Comparison of ENCODE assay signal across 9 mouse cellular contexts in genomic region chr11:117395228-117395627, GRCm38 (mm10).
DNase-seq lines count a peak whose midpoint lies in the region; ATAC-seq lines count a peak whose summit lies in the region.
"Had no signal": no experiment of that assay in that cellular context is flagged by ENCODE, and none has a peak within 500 bp of the region (broad histone marks: within the 10 kb centered on the region; RNA-seq: fewer than 3 reads in every experiment).

No protein-coding gene starts in this region.

- WGBS in heart, embryonic 12.5 days = 5% methylated on average over 9 of the region's 9 CpGs
- 2% methylated on average over 9 of the region's 9 CpGs for WGBS in forebrain, embryonic 13.5 days
- WGBS in limb, embryonic 15.5 days = 11% methylated on average over 9 of the region's 9 CpGs

- no peak overlapping the region for H3K4me3 ChIP-seq in heart, embryonic 12.5 days
- H3K4me3 ChIP-seq in forebrain, embryonic 13.5 days = peak overlapping the region; percentile 42; the same call in 1 of the 2 replicates
- H3K4me3 ChIP-seq in limb, embryonic 15.5 days = no peak overlapping the region

- H3K27me3 ChIP-seq in heart, embryonic 12.5 days (replicated peaks) = peaks cover 63% of the 10 kb centered on the region
- H3K27me3 ChIP-seq in forebrain, embryonic 13.5 days = peaks cover 11% of the 10 kb centered on the region; the same call in 1 of the 2 replicates
- H3K27me3 ChIP-seq in limb, embryonic 15.5 days = peaks cover 57% of the 10 kb centered on the region

- no peak overlapping the region for H3K27ac ChIP-seq in heart, embryonic 12.5 days (ENCODE audit: poor library complexity, severe bottlenecking)
- H3K27ac ChIP-seq in forebrain, embryonic 13.5 days = peak overlapping the region; percentile 44
- H3K27ac ChIP-seq in limb, embryonic 15.5 days = no peak overlapping the region

- ATAC-seq in heart, embryonic 12.5 days (ENCODE audit: insufficient number of reproducible peaks, low FRiP score) = no peak
- ATAC-seq in forebrain, embryonic 13.5 days = peak; percentile 36; the same call in 1 of the 2 replicates
- no peak for ATAC-seq in limb, embryonic 15.5 days (ENCODE audit: insufficient number of reproducible peaks, low FRiP score, low TSS enrichment, low read depth)
- ATAC-seq in erythroblast, adult 5-6 weeks (replicated peaks; ENCODE audit: low FRiP score, poor library complexity, severe bottlenecking) = no peak
- ATAC-seq: lung, postnatal 0 days had no signal

- no peaks in the 10 kb centered on the region for H3K9me3 ChIP-seq in heart, embryonic 12.5 days (replicated peaks)
- H3K9me3 ChIP-seq in forebrain, embryonic 13.5 days (replicated peaks) = no peaks in the 10 kb centered on the region
- no peaks in the 10 kb centered on the region for H3K9me3 ChIP-seq in limb, embryonic 15.5 days

- H3K4me1 ChIP-seq in heart, embryonic 12.5 days (replicated peaks) = peaks cover 28% of the 10 kb centered on the region
- H3K4me1 ChIP-seq in forebrain, embryonic 13.5 days = peaks cover 30% of the 10 kb centered on the region
- peaks cover 22% of the 10 kb centered on the region for H3K4me1 ChIP-seq in limb, embryonic 15.5 days

- H3K36me3 ChIP-seq in heart, embryonic 12.5 days = no peaks in the 10 kb centered on the region
- H3K36me3 ChIP-seq in forebrain, embryonic 13.5 days (ENCODE audit: poor library complexity, severe bottlenecking) = no peaks in the 10 kb centered on the region
- H3K36me3 ChIP-seq in limb, embryonic 15.5 days = no peaks in the 10 kb centered on the region

- H3K4me2 ChIP-seq in heart, embryonic 12.5 days = peak overlapping the region; percentile 66
- peak overlapping the region; percentile 84 for H3K4me2 ChIP-seq in forebrain, embryonic 13.5 days
- peak overlapping the region; percentile 52; the same call in 1 of the 2 replicates for H3K4me2 ChIP-seq in limb, embryonic 15.5 days

- no peak for DNase-seq in heart, adult 11 months
- peak; percentile 59 for DNase-seq in A20 (ENCODE audit: low read depth, low spot score)
- DNase-seq in c-Kit-positive CD71-positive TER-119-positive erythroid progenitor cells, embryonic 14.5 days (ENCODE audit: low spot score) = no peak
- no peak for DNase-seq in ovary, postnatal 36 days (ENCODE audit: low spot score)

- H3K9ac ChIP-seq in heart, embryonic 12.5 days = no peak overlapping the region
- H3K9ac ChIP-seq in forebrain, embryonic 13.5 days = peak overlapping the region; percentile 67
- no peak overlapping the region for H3K9ac ChIP-seq in limb, embryonic 15.5 days
